In genomic region chr17:35865481-35866280, GRCm38 (mm10) we compare ENCODE assay signal across 8 mouse cellular contexts. TPM values are rescaled to one million over a fixed set of nuclear protein-coding genes. Genes with fewer than 3 reads are reported as not detected.
A peak's percentile ranks its signal among the peaks of the same experiment; 100 is the strongest.
DNase-seq lines count a peak whose midpoint lies in the region; TF ChIP-seq lines count a peak whose summit lies in the region.

Ppp1r18 (plus strand) TSS chr17:35865593.

- TF ChIP-seq EP300 in heart, adult 2 months (IDR thresholded peaks at IDR 0.05; ENCODE audit: insufficient read depth, low read depth, low read length): peak; percentile 71

- no peak for TF ChIP-seq CTCF in heart, adult 2 months (IDR thresholded peaks at IDR 0.05)
- TF ChIP-seq CTCF in kidney, adult 2 months (conservative IDR thresholded peaks at IDR 0.05; ENCODE audit: insufficient read depth, insufficient read length, low read depth, low read length): no peak

- peak within 1 kb of the TSS; percentile 98 for H3K27ac ChIP-seq in heart, adult 2 months
- peak within 1 kb of the TSS; percentile 81 for H3K27ac ChIP-seq in kidney, adult 2 months (ENCODE audit: insufficient read depth, low read depth, low read length)

- no peaks in the 10 kb centered on the region for H3K79me2 ChIP-seq in heart, adult 2 months (replicated peaks; ENCODE audit: control insufficient read depth, insufficient read depth, low read length)

- intact Hi-C loops in heart, adult 2 months (cut with DNase I): loop anchor here (2.0 kb wide), 1 partner anchor 51 kb away; the partner anchor contains the start of genes Mrps18b and Ppp1r10

- peak within 1 kb of the TSS; percentile 61 for H3K4me3 ChIP-seq in heart, adult 2 months
- H3K4me3 ChIP-seq in kidney, adult 2 months (ENCODE audit: insufficient read depth, low read depth, low read length): peak within 1 kb of the TSS; percentile 58

- under 1% methylated on average over 48 of the region's 48 CpGs for WGBS in heart, adult 2 months
- WGBS in kidney, adult 2 months: 2% methylated on average over 46 of the region's 48 CpGs

- H3K4me1 ChIP-seq in heart, adult 2 months (ENCODE audit: control insufficient read depth, insufficient read depth, low read length): peaks cover 7% of the 10 kb centered on the region
- H3K4me1 ChIP-seq in kidney, adult 2 months (ENCODE audit: control insufficient read depth, insufficient read depth, low read length): no peaks in the 10 kb centered on the region; the same call in 1 of the 2 replicates

- no peaks in the 10 kb centered on the region for H3K36me3 ChIP-seq in heart, adult 2 months (ENCODE audit: control insufficient read depth, insufficient read depth, low read length)
- H3K36me3 ChIP-seq in kidney, adult 2 months (ENCODE audit: control insufficient read depth, insufficient read depth, low read length): no peaks in the 10 kb centered on the region

- peak within 1 kb of the TSS; percentile 98 for H3K9ac ChIP-seq in heart, adult 2 months (ENCODE audit: low read depth, low read length)

- H3K27me3 ChIP-seq in heart, adult 2 months (ENCODE audit: control insufficient read depth, insufficient read depth, low read length): no peaks in the 10 kb centered on the region
- H3K27me3 ChIP-seq in kidney, adult 2 months (replicated peaks; ENCODE audit: control insufficient read depth, insufficient read depth, low read length): no peaks in the 10 kb centered on the region

- DNase-seq in spleen, adult 18-20 months: peak; percentile 68 to 70
- DNase-seq in spleen, adult 12 weeks (ENCODE audit: low spot score): no peak
- DNase-seq in embryo, embryonic 11.5 days (ENCODE audit: low read depth, low spot score): peak; percentile 77
- DNase-seq in heart, adult 2 months: peak; percentile 87 to 90
- DNase-seq in kidney, adult 2 months: peak; percentile 67
- DNase-seq in lung, postnatal 10 days: peak; percentile 92
- peak; percentile 76 for DNase-seq in ovary, postnatal 36 days (ENCODE audit: low spot score)
- peak; percentile 80 for DNase-seq in yolk sac, embryonic 10.5 days (ENCODE audit: low spot score)

- peak; percentile 95 for TF ChIP-seq POLR2A in heart, adult 2 months (IDR thresholded peaks at IDR 0.05; ENCODE audit: insufficient read depth, low read depth, low read length)
- no peak for TF ChIP-seq POLR2A in kidney, adult 2 months (IDR thresholded peaks at IDR 0.05; ENCODE audit: low read depth, low read length)

RNA-seq across cellular contexts. Expression of gene Ppp1r18, which starts in this region (rescaled TPM):
- 10 to 100 TPM; 12.8 to 18.6 TPM for total RNA-seq in heart, adult 2 months (2021)
- polyA plus RNA-seq in heart, adult 2 months (2012; rRNA removed): 18.9 and 21.3 TPM in 2 replicates
- 12.4 and 17.8 TPM in 2 replicates for polyA plus RNA-seq in kidney, adult 2 months (2012; rRNA removed)
